Mouse (Mus musculus) c-Kit-positive CD71-positive TER-119-positive erythroid progenitor cells, embryonic 14.5 days (primary cell): ENCODE measurements around the gene Snx27.

Experiments used
- DNase-seq: peaks from one replicate; pipeline ENCODE4 v3.0.0-alpha.2; 2013; ENCODE audit warnings: low spot score

The Snx27 gene

GRCm38 (mm10) chr3:94567242-94567641, 15.3 kb downstream of the Snx27 start:
- no peak for DNase-seq

- DNase-seq, result no peak
Measured at GRCm38 (mm10) chr3:94565557-94565956, 17.0 kb downstream of the Snx27 start.

GRCm38 (mm10) chr3:94565127-94565526, 17.4 kb downstream of the Snx27 start:
- no peak for DNase-seq

GRCm38 (mm10) chr3:94564356-94565010, 18.0 kb downstream of the Snx27 start:
- no peak for DNase-seq

GRCm38 (mm10) chr3:94563163-94563562, 19.4 kb downstream of the Snx27 start:
- no peak for DNase-seq

GRCm38 (mm10) chr3:94559931-94560429, 22.5 kb downstream of the Snx27 start:
- DNase-seq, result no peak

- DNase-seq, result no peak
Measured at GRCm38 (mm10) chr3:94549041-94549440, 33.5 kb downstream of the Snx27 start.

GRCm38 (mm10) chr3:94537187-94537586, 45.3 kb downstream of the Snx27 start:
- DNase-seq, result peak; percentile 41

- DNase-seq, result peak; percentile 9
Measured at GRCm38 (mm10) chr3:94533968-94534367, 48.5 kb downstream of the Snx27 start.

GRCm38 (mm10) chr3:94526731-94527130, 55.8 kb downstream of the Snx27 start:
- DNase-seq, result no peak

GRCm38 (mm10) chr3:94506664-94507063, 75.9 kb downstream of the Snx27 start:
- DNase-seq, result no peak

- peak; percentile 16 for DNase-seq
Measured at GRCm38 (mm10) chr3:94502243-94502642, 80.3 kb downstream of the Snx27 start.

- no peak for DNase-seq
Measured at GRCm38 (mm10) chr3:94497162-94497561, 85.4 kb downstream of the Snx27 start.

- DNase-seq, result no peak
Measured at GRCm38 (mm10) chr3:94487581-94487980, 94.9 kb downstream of the Snx27 start.

GRCm38 (mm10) chr3:94485922-94486321, 96.6 kb downstream of the Snx27 start:
- DNase-seq, result no peak

GRCm38 (mm10) chr3:94483790-94484439, 98.6 kb downstream of the Snx27 start:
- no peak for DNase-seq

GRCm38 (mm10) chr3:94482764-94483385, 99.6 kb downstream of the Snx27 start:
- DNase-seq, result no peak

GRCm38 (mm10) chr3:94481429-94481828, 101.1 kb downstream of the Snx27 start:
- no peak for DNase-seq

- DNase-seq, result no peak
Measured at GRCm38 (mm10) chr3:94480291-94480884, 102.1 kb downstream of the Snx27 start, which contains the start of gene Riiad1. Gene Riiad1, minus strand, starts transcription at chr3:94480341.

- DNase-seq, result no peak
Measured at GRCm38 (mm10) chr3:94479564-94479963, 103.0 kb downstream of the Snx27 start.

- no peak for DNase-seq
Measured at GRCm38 (mm10) chr3:94478591-94479169, 103.8 kb downstream of the Snx27 start.

- DNase-seq, result peak; percentile 47
Measured at GRCm38 (mm10) chr3:94477981-94478422, 104.5 kb downstream of the Snx27 start, which contains the start of gene Celf3. Gene Celf3, plus strand, starts transcription at chr3:94478295.
